Mouse (Mus musculus) small intestine, adult 2 months (tissue): ENCODE data around the gene Synj2. TPM values are rescaled to one million over a fixed set of nuclear protein-coding genes. Genes with fewer than 3 reads are reported as not detected.
A peak's percentile ranks its signal among the peaks of the same experiment; 100 is the strongest.

Experiments
- H3K27ac ChIP-seq: fragments of 200-500 bp; 2 replicates; pipeline ENCODE4 v1.5.1; 2012; ENCODE audit warnings: low read depth, low read length, control low read depth, inconsistent platforms; ENCODE audit not compliant: insufficient read depth
- H3K27me3 ChIP-seq: fragments of 200-500 bp; 2 replicates; pipeline ENCODE4 v1.6.1; 2012; ENCODE audit warnings: mild to moderate bottlenecking, moderate library complexity, low read length, inconsistent platforms; ENCODE audit not compliant: control insufficient read depth, insufficient read depth
- H3K36me3 ChIP-seq: fragments of 200-500 bp; 2 replicates; pipeline ENCODE4 v1.6.1; 2012; ENCODE audit warnings: mild to moderate bottlenecking, low read length, control low read depth, inconsistent platforms; ENCODE audit not compliant: control insufficient read depth, insufficient read depth
- H3K4me1 ChIP-seq: fragments of 200-500 bp; 2 replicates; pipeline ENCODE4 v1.6.1; 2012; ENCODE audit warnings: low read length, inconsistent platforms, mixed read lengths; ENCODE audit not compliant: control insufficient read depth, insufficient read depth, insufficient read length
- H3K4me3 ChIP-seq: fragments of 200-500 bp; 2 replicates; pipeline ENCODE4 v1.5.1; 2012; ENCODE audit warnings: low read depth, mild to moderate bottlenecking, control low read depth, inconsistent platforms, low read length, moderate library complexity
- CTCF ChIP-seq: fragments of 200-500 bp; IDR thresholded peaks from 2 replicates; pipeline ENCODE4 v1.5.1; 2012; ENCODE audit warnings: low read depth, mild to moderate bottlenecking, control low read depth, inconsistent platforms, low read length, moderate library complexity, mixed read lengths; ENCODE audit not compliant: insufficient replicate concordance, insufficient read length; ENCODE audit errors: extremely low read depth
- POLR2A ChIP-seq: fragments of 200-500 bp; IDR thresholded peaks from 2 replicates; pipeline ENCODE4 v1.6.1; 2012; ENCODE audit warnings: low read depth, mild to moderate bottlenecking, control low read depth, inconsistent platforms, low read length, moderate library complexity
- WGBS: fragments of 180-500 bp; shearing (Covaris S2); methylation state at CpG from one replicate; pipeline ENCODE4 v1.1.7; 2018; 5-methylcytosine and 5-hydroxymethylcytosine counted together
- polyA plus RNA-seq: library from polyadenylated mRNA; depleted of rRNA; stranded (reverse); fragments of >200 nt; gene quantifications from 2 replicates; pipeline ENCODE4 v1.2.3, GENCODE M21; 2012

Gene Synj2
- polyA plus RNA-seq, 1 experiment = 3.1 TPM

- H3K36me3 ChIP-seq = no peaks in the 10 kb centered on the region
- H3K27ac ChIP-seq = peak overlapping the region; percentile 23; the same call in 1 of the 2 replicates
- 18% methylated on average over 7 of the region's 7 CpGs for WGBS
- H3K4me3 ChIP-seq = peak overlapping the region; percentile 5
- TF ChIP-seq POLR2A (no peak), CTCF (no peak)
- H3K4me1 ChIP-seq = peaks cover 15% of the 10 kb centered on the region
- H3K27me3 ChIP-seq = no peaks in the 10 kb centered on the region
These were observed 18.0 kb downstream of the Synj2 start for GRCm38 (mm10) chr17:5959096-5959495.

GRCm38 (mm10) chr17:5959802-5960201 lies 18.7 kb downstream of the Synj2 start:
- H3K27me3 ChIP-seq = no peaks in the 10 kb centered on the region
- H3K4me1 ChIP-seq = peaks cover 18% of the 10 kb centered on the region
- TF ChIP-seq POLR2A (no peak), CTCF (no peak)
- peak overlapping the region; percentile 23 for H3K27ac ChIP-seq
- no peaks in the 10 kb centered on the region for H3K36me3 ChIP-seq
- H3K4me3 ChIP-seq = no peak overlapping the region
- WGBS = 55% methylated on average over 9 of the region's 9 CpGs

- Histone ChIP-seq H3K4me1 (peaks cover 20% of the 10 kb centered on the region), H3K27me3 (no peaks in the 10 kb centered on the region), H3K36me3 (no peaks in the 10 kb centered on the region), H3K4me3 (no peak overlapping the region), H3K27ac (no peak overlapping the region)
- 76% methylated on average over 8 of the region's 8 CpGs for WGBS
- TF ChIP-seq CTCF (no peak), POLR2A (no peak)
These were observed 22.7 kb downstream of the Synj2 start for GRCm38 (mm10) chr17:5963766-5964165.

- H3K36me3 ChIP-seq = no peaks in the 10 kb centered on the region
- WGBS = 21% methylated on average over 9 of the region's 9 CpGs
These were observed 24.2 kb downstream of the Synj2 start for GRCm38 (mm10) chr17:5965084-5965781.

GRCm38 (mm10) chr17:5966706-5967105 lies 25.6 kb downstream of the Synj2 start:
- TF ChIP-seq POLR2A = no peak
- no peak for TF ChIP-seq CTCF
- 91% methylated on average over 5 of the region's 5 CpGs for WGBS

More at GRCm38 (mm10) chr17:5965084-5965781, 24.2 kb downstream of the Synj2 start:
- Histone ChIP-seq H3K4me1 (peaks cover 14% of the 10 kb centered on the region), H3K27ac (peak overlapping the region; percentile 25), H3K4me3 (no peak overlapping the region), H3K27me3 (no peaks in the 10 kb centered on the region)
- TF ChIP-seq CTCF = no peak
- no peak for TF ChIP-seq POLR2A

GRCm38 (mm10) chr17:5968562-5968961 lies 27.5 kb downstream of the Synj2 start:
- Histone ChIP-seq H3K27me3 (no peaks in the 10 kb centered on the region), H3K4me3 (no peak overlapping the region), H3K36me3 (no peaks in the 10 kb centered on the region), H3K27ac (no peak overlapping the region), H3K4me1 (peaks cover 12% of the 10 kb centered on the region)
- TF ChIP-seq POLR2A (0 out of 2 replicates have a peak, but pooled peaks have one; percentile 13), CTCF (no peak)
- WGBS = 40% methylated on average over 6 of the region's 6 CpGs

More at GRCm38 (mm10) chr17:5966706-5967105, 25.6 kb downstream of the Synj2 start:
- H3K4me3 ChIP-seq = no peak overlapping the region
- no peak overlapping the region for H3K27ac ChIP-seq
- H3K27me3 ChIP-seq = no peaks in the 10 kb centered on the region
- H3K4me1 ChIP-seq = peaks cover 12% of the 10 kb centered on the region
- H3K36me3 ChIP-seq = no peaks in the 10 kb centered on the region

- TF ChIP-seq CTCF (no peak), POLR2A (no peak)
- H3K27me3 ChIP-seq = no peaks in the 10 kb centered on the region
- no peak overlapping the region for H3K4me3 ChIP-seq
- 41% methylated on average over 3 of the region's 3 CpGs for WGBS
- H3K36me3 ChIP-seq = no peaks in the 10 kb centered on the region
- no peak overlapping the region for H3K27ac ChIP-seq
- peaks cover 12% of the 10 kb centered on the region for H3K4me1 ChIP-seq
These were observed 28.2 kb downstream of the Synj2 start for GRCm38 (mm10) chr17:5969246-5969645.
